Mouse (Mus musculus) thymus, adult 2 months (tissue): Measurements from ENCODE around the gene Gm3147. TPM values are rescaled to one million over a fixed set of nuclear protein-coding genes. Genes with fewer than 3 reads are reported as not detected.
"Not testable (repeated sequence)": the region's sequence is repeated elsewhere in the genome, so short reads cannot be mapped to it uniquely, and the experiment has no call there.

Experiments used
- DNase-seq: peaks from one replicate; pipeline ENCODE4 v3.0.0; 2021
- H3K27ac ChIP-seq: fragments of 200-500 bp; 2 replicates; pipeline ENCODE4 v1.5.1; 2012; ENCODE audit warnings: low read length, control low read depth; ENCODE audit not compliant: control insufficient read depth, insufficient read depth
- H3K27me3 ChIP-seq: fragments of 200-500 bp; 2 replicates; pipeline ENCODE4 v1.6.1; 2012; ENCODE audit warnings: mild to moderate bottlenecking, low read length, moderate library complexity, mixed read lengths; ENCODE audit not compliant: control insufficient read depth, insufficient read depth
- H3K36me3 ChIP-seq: fragments of 200-500 bp; 2 replicates; pipeline ENCODE4 v1.6.1; 2012; ENCODE audit warnings: mild to moderate bottlenecking, low read length, moderate library complexity; ENCODE audit not compliant: control insufficient read depth, insufficient read depth
- H3K4me1 ChIP-seq: fragments of 200-500 bp; replicated peaks from 2 replicates; pipeline ENCODE4 v1.6.1; 2012; ENCODE audit warnings: low read length; ENCODE audit not compliant: control insufficient read depth, insufficient read depth
- H3K4me3 ChIP-seq: fragments of 200-500 bp; 2 replicates; pipeline ENCODE4 v1.5.1; 2012; ENCODE audit warnings: mild to moderate bottlenecking, low read length, control low read depth, moderate library complexity; ENCODE audit not compliant: control insufficient read depth, insufficient read depth
- WGBS: fragments of 180-500 bp; shearing (Covaris S2); methylation state at CpG from one replicate; pipeline ENCODE4 v1.1.7; 2018; 5-methylcytosine and 5-hydroxymethylcytosine counted together
- polyA plus RNA-seq: library from polyadenylated mRNA; depleted of rRNA; stranded (reverse); fragments of >200 nt; gene quantifications from 2 replicates; pipeline ENCODE4 v1.2.3, GENCODE M21; 2012; rRNA removed

Gene Gm3147
- polyA plus RNA-seq, result 0.05 TPM in 1 of 2 replicates, not detected in the other

DNA sequence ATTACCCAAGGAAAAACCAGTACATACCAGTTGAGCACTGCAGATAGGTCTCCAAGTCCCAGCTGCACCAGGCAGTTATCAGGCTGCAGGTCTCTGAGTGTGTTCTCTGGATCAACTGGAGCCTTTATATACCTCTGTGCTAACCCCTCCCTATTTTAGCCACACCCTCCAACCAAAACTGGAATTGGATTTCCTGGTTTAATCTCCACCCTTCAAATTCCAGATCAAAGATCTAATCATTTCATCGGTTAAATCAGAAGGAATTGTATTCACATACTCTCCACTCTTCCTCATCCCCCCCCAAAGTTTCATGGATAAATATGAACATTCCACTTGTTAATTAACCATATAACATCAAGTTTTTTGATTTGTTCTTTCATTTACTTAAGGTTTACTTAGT lies at the start of gene Gm3147:
TSS of gene Gm3147 (minus strand) at position 101 of the 400 bp plus-strand sequence.
- H3K27ac ChIP-seq, H3K4me1 ChIP-seq, H3K4me3 ChIP-seq, H3K36me3 ChIP-seq, H3K27me3 ChIP-seq, DNase-seq: not testable (repeated sequence)
- no CpG with 5 or more reads among the region's 1 CpGs for WGBS

DNA sequence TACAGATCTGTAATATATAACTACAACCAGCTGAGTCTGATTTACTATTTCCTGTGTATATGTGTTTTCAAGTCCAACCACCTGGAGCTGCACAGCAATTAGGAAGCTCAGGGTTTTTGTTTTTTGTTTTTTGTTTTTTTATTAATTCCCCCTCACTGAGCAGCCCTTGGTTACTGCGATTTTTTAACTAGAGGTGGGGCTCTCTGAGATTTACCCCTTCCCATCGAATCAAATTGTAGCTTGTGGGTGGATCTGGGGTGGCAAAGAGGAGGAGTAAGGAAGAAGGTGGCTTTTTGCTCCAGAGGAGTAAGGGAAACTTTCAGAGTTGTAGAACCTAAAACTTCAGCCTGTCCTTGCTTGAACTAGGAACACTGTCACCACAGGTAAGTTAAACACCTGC lies 31.9 kb upstream of the Gm3147 start, which contains the start of gene Gm6205:
TSS of gene Gm6205 (plus strand) at position 301 of the 400 bp plus-strand sequence.
- H3K27me3 ChIP-seq, H3K4me1 ChIP-seq, H3K4me3 ChIP-seq, H3K36me3 ChIP-seq, H3K27ac ChIP-seq, DNase-seq: not testable (repeated sequence)
- WGBS, result no CpG with 5 or more reads among the region's 2 CpGs

DNA sequence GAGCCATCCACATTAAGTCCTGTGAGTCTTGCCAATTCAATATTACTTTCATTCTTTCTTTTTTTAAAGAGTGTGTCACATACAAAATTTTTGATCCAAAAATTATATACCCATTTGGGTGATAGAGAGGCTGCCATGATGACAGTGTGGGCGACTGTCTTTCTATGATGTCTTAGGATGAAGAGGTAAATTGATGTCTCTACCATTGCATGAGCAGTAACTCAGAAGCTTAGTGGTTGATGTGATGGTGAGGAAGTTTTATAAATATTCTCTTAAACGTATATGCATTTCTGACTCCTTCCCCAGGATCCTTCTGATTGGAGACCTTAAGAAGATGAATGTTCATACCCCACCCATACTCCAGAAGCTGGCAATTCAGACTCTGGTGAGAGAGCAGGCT lies 7.5 kb upstream of the Gm3147 start, which contains the start of gene Gm6509:
TSS of gene Gm6509 (plus strand) at position 301 of the 400 bp plus-strand sequence.
- H3K27me3 ChIP-seq, H3K4me1 ChIP-seq, H3K4me3 ChIP-seq, DNase-seq, H3K27ac ChIP-seq, H3K36me3 ChIP-seq: not testable (repeated sequence)
- WGBS, result no CpG with 5 or more reads among the region's 2 CpGs

Other genes with a start within 250 kb of the Gm3147 start
- not detected in 2 replicates for gene Gm7682, start 170.6 kb downstream of the Gm3147 start, polyA plus RNA-seq
- not detected in 2 replicates for gene Gm3139, start 90.1 kb downstream of the Gm3147 start, polyA plus RNA-seq
- gene Gm6509, start 7.6 kb upstream of the Gm3147 start, polyA plus RNA-seq, result not detected in 2 replicates
- gene Gm6205, start 32.0 kb upstream of the Gm3147 start, polyA plus RNA-seq, result not detected in 2 replicates
- not detected in 2 replicates for gene Gm3183, start 249.1 kb upstream of the Gm3147 start, polyA plus RNA-seq